Mouse (Mus musculus) bone marrow macrophage, adult 2 months (primary cell): ENCODE measurements at regions not wholly inside any gene's neighbourhood (a gene's known extent, or its start where the extent isn't known, plus 50 kb on each side); places are given as distances from the start of the nearest gene placed in this dataset.

Experiments
- CTCF ChIP-seq: IDR thresholded peaks from 2 replicates; pipeline ENCODE4 v1.5.1; 2012; ENCODE audit warnings: low read depth, mild to moderate bottlenecking, low read length, moderate library complexity
- POLR2A ChIP-seq: IDR thresholded peaks from 2 replicates; pipeline ENCODE4 v1.6.1; 2012; ENCODE audit warnings: mild to moderate bottlenecking, low read depth, low read length, borderline replicate concordance

DNA sequence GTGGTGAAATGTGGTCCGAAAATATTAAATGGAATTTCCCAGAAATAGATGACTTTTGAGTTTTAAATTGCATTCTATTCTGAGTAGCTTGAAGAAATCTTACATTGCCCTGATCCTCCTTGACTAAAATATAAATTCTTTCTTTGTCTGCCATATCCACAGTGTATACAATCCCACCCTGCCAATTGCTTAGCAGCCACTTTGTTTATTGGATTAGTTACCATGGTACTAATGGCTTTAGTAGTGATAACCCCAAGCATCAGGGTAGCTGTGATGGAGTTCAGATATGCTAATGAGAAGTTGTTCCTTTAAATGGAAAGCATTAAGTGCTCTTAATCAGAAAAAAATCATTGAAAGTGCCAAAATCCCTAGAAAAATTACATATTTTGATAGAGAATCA, 277.4 kb upstream of the Pitrm1 start:
- TF ChIP-seq CTCF (no peak), POLR2A (no peak)
